Mouse (Mus musculus) lung, postnatal 0 days (tissue): ENCODE measurements around the gene Rap2b.

Experiments used
- CTCF ChIP-seq: IDR thresholded peaks from 2 replicates; pipeline ENCODE4 v1.5.1; 2016; ENCODE audit warnings: antibody characterized with exemption, mild to moderate bottlenecking
- EP300 ChIP-seq: IDR thresholded peaks from 2 replicates; pipeline ENCODE4 v1.6.1; 2016; ENCODE audit warnings: antibody characterized with exemption, mild to moderate bottlenecking, control low read depth

DNA sequence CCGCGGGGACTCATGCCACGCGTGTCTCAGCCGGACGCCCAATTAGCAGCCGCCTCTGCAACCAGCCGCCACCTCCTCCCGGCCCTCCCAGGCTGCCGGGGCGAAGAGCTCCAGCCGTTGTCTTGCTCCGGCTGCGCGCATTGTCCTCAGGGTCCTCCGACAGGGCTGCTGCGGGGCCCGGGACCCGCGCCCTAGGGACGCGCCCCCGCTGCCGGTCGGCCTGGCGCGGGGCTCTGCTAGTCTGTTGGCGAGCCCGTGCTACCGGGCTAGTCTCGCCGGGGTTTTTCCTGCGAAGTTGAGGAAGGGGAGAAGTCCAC is 3.2 kb downstream of the Rap2b start:
- TF ChIP-seq EP300 = no peak
- no peak for TF ChIP-seq CTCF
